Mouse (Mus musculus): ENCODE results near the gene Atn1.
A peak's percentile ranks its signal among the peaks of the same experiment; 100 is the strongest.

Gene Atn1

GRCm38 (mm10) chr6:124767920-124768703, 11.8 kb upstream of the Atn1 start:
- DNase-seq (ENCODE audit: low read depth): no peak

GRCm38 (mm10) chr6:124767536-124767919, 11.2 kb upstream of the Atn1 start:
- DNase-seq (ENCODE audit: low read depth): no peak

- no peak for DNase-seq (ENCODE audit: low read depth)
Measured at GRCm38 (mm10) chr6:124765951-124766350, 9.6 kb upstream of the Atn1 start.

GRCm38 (mm10) chr6:124759259-124759658, 2.9 kb upstream of the Atn1 start:
- peak; percentile 97 for DNase-seq (ENCODE audit: low read depth)

- DNase-seq (ENCODE audit: low read depth): no peak
Measured at GRCm38 (mm10) chr6:124758849-124759232, 2.5 kb upstream of the Atn1 start.

- DNase-seq (ENCODE audit: low read depth): peak; percentile 56
Measured at GRCm38 (mm10) chr6:124757909-124758848, 1.9 kb upstream of the Atn1 start.

GRCm38 (mm10) chr6:124757351-124757880, 1.1 kb upstream of the Atn1 start:
- DNase-seq (ENCODE audit: low read depth): peak; percentile 36

GRCm38 (mm10) chr6:124756652-124757350, 477 bp upstream of the Atn1 start:
- DNase-seq (ENCODE audit: low read depth): peak; percentile 72

- no peak for DNase-seq (ENCODE audit: low read depth)
Measured at GRCm38 (mm10) chr6:124755306-124755705, 1.0 kb downstream of the Atn1 start.

- DNase-seq (ENCODE audit: low read depth): peak; percentile 21
Measured at GRCm38 (mm10) chr6:124753861-124754260, 2.5 kb downstream of the Atn1 start.

GRCm38 (mm10) chr6:124750405-124750804, 5.9 kb downstream of the Atn1 start:
- DNase-seq (ENCODE audit: low read depth): no peak

GRCm38 (mm10) chr6:124746654-124747632, 9.4 kb downstream of the Atn1 start:
- no peak for DNase-seq (ENCODE audit: low read depth)

- DNase-seq (ENCODE audit: low read depth): no peak
Measured at GRCm38 (mm10) chr6:124746296-124746605, 10.1 kb downstream of the Atn1 start.

- DNase-seq (ENCODE audit: low read depth): peak; percentile 95
Measured at GRCm38 (mm10) chr6:124745490-124746295, 10.6 kb downstream of the Atn1 start.

- DNase-seq (ENCODE audit: low read depth): no peak
Measured at GRCm38 (mm10) chr6:124744755-124745321, 11.5 kb downstream of the Atn1 start.

GRCm38 (mm10) chr6:124743647-124744046, 12.7 kb downstream of the Atn1 start:
- DNase-seq (ENCODE audit: low read depth): no peak

GRCm38 (mm10) chr6:124742839-124743514, 13.3 kb downstream of the Atn1 start:
- DNase-seq (ENCODE audit: low read depth): no peak

- DNase-seq (ENCODE audit: low read depth): no peak
Measured at GRCm38 (mm10) chr6:124741842-124742241, 14.5 kb downstream of the Atn1 start.
